Mouse (Mus musculus) retina, postnatal 1 day (tissue): ENCODE measurements around the gene Gm45717.

Experiments
- DNase-seq: peaks from one replicate; pipeline ENCODE4 v3.0.0-alpha.2; 2012

Gm45717 gene

DNA sequence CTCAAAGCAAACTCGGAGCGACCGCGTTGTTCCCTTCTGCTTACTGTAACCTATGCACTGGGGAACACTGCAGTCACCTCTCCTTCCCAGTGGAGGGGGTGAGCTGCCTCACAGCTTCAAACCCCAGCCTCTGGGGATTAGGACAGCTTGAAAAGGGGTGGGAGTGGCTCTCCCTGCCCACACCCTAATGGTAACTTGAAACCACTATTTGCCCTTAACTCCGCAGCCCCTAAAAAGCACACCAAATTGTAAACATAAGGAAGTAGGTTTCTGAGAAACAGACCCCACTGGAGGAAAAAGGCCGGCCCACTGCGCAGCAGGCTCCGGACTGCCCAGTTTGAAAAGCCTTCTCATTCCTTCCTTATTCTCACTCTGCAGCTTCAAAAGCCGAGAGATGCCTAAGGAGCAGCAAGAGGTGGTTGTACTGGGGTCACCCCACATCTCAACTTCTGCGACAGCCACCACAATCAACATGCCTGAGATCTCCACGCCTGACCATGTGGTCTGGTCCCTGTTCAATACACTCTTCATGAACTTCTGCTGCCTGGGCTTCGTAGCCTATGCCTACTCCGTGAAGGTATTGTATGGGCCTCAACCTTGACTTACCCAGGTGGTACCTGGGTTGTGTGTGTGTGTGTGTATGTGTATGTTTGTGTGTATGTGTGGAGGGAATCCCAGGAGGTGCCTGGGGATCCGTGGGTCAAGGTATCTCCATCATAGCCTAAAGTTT lies 12.3 kb upstream of the Gm45717 start:
- DNase-seq, result no peak

- no peak for DNase-seq
Measured at GRCm38 (mm10) chr7:140966921-140967320, 11.2 kb upstream of the Gm45717 start, which contains the start of gene Ifitm1. Gene Ifitm1 (plus strand): TSS chr7:140967221.

DNA sequence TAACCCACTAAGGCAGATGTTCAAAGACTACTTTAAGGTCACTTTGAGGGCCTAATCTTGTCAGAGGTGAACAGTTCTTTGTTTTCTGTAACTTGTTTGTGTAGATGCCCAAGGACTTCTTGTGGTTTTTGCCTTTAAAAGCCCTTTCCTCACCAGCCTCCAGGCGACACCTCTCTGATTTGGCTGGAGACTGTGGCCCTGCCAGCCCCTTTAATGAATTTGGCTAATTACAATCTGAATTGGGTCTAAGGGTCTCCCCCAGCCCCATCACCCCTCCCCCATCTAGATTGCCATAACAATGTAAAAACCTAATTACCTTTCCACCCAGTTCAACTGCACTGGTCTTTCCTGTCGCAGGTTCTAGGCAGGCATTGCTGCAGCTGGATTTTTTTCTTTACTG lies 7.0 kb upstream of the Gm45717 start:
- no peak for DNase-seq

DNA sequence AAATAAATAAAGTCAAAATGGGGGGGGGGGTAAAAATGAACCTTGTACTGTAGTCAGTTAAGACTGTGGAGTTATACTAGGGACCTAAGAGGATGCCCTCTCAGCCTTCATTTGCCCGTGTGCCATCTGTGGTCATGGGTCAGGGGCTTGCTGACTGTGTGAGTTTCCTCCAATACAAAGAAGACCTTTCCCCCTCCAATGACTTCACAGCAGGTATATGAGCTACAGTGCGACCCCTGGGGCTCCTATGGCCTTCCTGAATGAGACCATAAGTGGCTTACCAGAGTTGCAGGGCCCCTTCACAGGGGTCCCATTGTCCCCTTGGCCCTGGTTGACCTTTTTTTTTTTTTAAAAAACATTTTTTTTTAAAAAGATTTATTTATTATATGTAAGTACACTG lies 5.7 kb upstream of the Gm45717 start:
- DNase-seq, result no peak

DNA sequence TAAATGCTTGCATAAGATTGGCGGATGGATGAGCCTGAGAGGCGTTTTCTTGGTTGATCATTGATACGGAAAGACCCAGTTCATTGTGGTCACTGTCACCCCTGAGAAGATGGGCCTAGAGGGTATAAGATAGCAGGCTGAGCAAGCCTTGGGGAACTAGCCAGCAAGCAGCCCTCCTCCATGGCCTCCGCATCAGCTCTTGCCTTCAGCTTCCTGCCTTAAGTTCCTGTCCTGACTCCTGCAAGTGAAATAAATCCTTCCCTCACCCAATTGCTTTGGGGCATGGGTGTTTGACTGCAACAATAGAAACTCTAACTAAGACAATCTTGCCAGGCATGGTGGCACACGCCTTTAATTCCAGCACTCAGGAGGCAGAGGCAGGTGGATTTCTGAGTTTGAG lies 4.3 kb upstream of the Gm45717 start:
- DNase-seq, result no peak

- peak; percentile 85 for DNase-seq
Measured at GRCm38 (mm10) chr7:140959181-140959901, 3.6 kb upstream of the Gm45717 start.

GRCm38 (mm10) chr7:140956556-140956869 lies 776 bp upstream of the Gm45717 start:
- DNase-seq, result no peak

DNA sequence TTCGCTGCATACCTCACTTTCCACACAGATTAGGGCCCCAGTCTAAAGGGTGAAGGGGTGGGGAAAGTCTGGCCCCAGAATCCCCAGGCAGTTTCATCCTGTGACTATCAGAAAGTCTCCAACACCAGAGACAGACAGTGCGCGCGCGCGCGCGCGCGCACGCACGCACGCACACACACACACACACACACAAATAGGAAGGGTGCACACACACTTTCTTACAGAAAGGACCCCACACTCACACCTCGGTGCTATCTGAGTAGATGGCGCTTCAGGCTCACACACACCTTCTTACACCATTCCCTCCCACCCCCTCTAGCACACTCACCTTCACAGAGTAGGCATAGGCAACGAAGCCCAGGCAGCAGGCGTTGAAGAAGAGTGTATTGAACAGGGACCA lies 395 bp downstream of the Gm45717 start:
- no peak for DNase-seq

- no peak for DNase-seq
Measured at GRCm38 (mm10) chr7:140954733-140955071, 1.0 kb downstream of the Gm45717 start.

DNA sequence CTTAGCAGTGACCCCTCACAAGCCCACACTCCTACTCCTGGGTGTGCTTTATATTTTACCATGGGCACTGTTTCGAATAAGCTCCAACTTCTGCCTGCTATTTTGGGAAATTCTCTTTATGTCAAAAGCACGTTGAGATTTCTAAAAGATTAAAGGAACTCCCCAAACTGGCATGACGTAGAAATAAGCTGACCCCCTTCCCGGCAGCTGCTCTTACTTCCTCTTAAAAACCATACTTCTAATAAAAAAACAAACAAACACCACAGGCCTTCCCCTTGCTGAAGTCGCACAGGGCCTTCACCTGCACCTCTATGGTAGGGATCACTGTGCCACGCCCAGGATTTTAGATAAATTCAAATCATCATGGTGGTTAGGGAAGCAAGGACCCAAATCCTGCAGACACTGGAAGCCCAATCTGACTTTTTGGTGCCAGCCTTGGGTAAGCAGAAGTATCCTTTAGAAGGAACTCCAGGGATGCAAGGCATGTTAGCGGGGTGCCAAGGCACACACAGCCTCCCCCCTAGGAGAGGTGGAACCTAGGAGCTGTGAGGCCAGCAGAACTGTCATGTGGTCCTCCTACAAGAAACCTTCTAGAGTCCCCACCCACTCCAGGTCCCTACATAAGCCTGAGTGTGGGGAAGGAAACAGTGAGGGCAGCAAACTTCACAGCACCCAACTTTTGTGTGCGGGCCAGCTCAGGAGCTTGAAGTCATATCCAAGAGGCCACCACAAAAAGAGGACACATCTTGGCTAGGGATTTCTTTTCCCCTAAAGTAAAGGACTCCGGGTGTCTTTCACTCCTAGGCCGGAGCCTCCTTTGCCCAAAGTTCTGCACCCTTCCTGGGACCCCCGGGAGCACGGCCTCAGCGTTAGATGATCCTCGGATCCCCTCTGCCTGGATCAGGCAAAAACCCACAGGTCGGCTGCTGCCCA lies 1.7 kb downstream of the Gm45717 start:
- DNase-seq, result no peak

- no peak for DNase-seq
Measured at GRCm38 (mm10) chr7:140953133-140953532, 2.6 kb downstream of the Gm45717 start.

GRCm38 (mm10) chr7:140952441-140952840 lies 3.3 kb downstream of the Gm45717 start:
- no peak for DNase-seq

DNA sequence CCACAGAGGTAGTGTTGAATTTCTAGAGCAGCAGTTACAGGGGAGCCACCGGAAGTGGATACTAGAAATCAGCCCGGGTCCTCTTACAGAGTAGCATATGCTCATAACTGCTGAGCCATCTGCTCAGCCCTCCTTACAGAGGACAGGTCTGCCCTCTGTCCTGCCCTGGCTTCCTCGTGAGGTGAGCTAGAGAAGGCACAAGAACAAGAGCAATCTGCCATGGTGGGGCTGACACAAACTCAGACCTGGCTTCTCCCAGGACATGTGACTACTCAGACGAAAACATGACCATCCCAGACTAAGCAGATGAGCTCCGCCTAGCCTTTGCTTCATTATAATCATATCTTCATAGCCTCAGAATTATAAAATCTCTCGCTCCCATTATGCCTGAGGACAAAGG lies 4.0 kb downstream of the Gm45717 start:
- DNase-seq, result no peak

- DNase-seq, result no peak
Measured at GRCm38 (mm10) chr7:140951051-140951450, 4.7 kb downstream of the Gm45717 start.

DNA sequence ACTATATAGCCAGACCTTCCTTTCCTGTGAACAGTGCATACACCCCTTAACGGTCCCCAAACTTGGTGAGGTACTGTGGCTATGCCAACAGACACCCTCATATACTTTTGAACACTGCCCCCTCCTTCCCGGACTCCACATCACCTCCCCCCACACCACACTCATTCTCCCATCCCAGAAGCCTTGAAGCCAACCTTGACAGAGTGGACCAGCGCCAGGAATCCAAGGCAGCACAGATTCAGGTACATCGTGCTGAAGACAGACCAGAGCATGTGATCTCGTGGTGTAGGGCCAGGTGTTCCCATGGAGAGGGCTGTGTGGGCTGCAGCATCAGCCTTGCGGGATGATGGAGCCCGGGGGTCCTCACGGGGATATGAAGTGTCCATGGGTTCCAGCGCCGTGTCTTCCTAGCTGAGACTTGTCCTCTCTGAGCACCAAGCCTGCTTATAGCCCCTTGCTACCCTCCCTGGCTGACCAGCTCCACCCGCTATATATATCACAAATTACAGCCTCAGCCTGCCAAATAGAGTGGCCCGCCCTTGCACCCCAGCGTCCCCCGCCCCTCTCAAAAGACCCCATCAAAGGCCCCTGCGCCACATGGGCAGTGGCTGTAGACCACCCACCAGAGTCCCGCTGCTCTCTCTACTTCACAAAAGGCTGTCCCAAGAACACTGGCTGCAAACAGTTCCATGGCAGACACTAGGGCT lies 5.8 kb downstream of the Gm45717 start, which contains the start of gene Ifitm5:
Gene Ifitm5, minus strand, starts transcription at position 468 of the 707 bp plus-strand sequence.
- no peak for DNase-seq

GRCm38 (mm10) chr7:140949255-140949654 lies 6.5 kb downstream of the Gm45717 start:
- DNase-seq, result no peak

GRCm38 (mm10) chr7:140948161-140948560 lies 7.6 kb downstream of the Gm45717 start:
- DNase-seq, result no peak

DNA sequence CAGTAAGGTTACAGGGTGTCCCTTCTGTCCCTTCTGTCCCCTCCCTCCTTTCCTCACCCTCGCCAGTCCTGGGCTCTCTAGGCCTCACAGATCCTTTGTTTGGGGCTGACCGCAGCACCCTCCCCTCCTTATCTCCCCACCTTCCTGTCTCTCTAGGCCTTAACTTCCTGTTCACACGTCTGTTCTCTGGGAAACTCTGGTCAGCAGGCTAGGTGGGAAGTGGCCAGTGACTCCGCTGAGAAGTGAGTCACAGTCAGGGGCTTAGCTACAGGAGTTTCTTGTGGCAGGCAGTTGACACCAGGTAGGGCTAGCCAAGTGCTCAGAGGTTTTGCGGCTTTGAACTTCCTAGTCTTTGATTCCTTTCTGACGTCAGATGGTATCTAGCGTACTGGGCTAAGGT lies 8.8 kb downstream of the Gm45717 start:
- DNase-seq, result no peak

GRCm38 (mm10) chr7:140946311-140946710 lies 9.4 kb downstream of the Gm45717 start:
- no peak for DNase-seq

DNA sequence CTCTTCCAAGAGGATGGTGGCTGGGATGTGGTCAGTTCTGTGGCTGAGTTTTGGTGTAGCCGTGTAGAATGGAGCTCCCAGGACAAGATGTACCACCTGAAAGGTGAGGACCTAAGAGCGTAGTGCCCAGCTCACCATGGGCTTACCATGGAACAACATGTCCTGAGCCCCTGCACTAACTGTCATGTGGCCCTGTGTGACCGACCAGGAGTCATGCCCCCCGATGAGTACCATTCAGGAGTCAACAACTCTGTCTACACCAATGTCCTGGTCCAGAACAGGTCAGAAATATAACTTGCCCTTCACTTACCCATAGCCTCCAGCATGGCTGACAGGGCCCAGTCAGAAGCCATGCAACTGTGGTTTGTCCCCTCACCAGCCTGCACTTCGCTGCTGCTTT lies 10.5 kb downstream of the Gm45717 start:
- DNase-seq, result no peak

DNA sequence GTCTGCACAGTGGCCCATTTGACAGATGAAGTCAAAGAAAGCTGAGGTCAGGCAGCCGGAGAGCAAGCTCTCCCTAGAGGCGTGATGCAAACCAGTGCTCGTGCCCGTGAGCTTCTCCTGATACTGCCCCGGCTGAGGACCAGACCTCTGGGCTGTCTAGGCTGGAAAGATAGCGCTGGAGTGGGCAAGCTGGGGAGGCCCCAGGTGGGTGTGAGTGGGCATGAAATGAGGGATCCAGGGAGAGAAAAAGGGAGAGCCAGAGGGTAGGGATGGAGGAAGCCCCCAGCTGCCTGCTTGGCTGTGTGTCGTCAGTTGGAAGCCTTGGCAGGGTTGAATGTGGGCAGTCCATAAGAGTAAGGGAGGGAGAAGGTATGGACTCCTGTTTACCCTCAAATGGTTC lies 11.5 kb downstream of the Gm45717 start:
- no peak for DNase-seq

- DNase-seq, result no peak
Measured at GRCm38 (mm10) chr7:140943356-140943755, 12.4 kb downstream of the Gm45717 start.

DNA sequence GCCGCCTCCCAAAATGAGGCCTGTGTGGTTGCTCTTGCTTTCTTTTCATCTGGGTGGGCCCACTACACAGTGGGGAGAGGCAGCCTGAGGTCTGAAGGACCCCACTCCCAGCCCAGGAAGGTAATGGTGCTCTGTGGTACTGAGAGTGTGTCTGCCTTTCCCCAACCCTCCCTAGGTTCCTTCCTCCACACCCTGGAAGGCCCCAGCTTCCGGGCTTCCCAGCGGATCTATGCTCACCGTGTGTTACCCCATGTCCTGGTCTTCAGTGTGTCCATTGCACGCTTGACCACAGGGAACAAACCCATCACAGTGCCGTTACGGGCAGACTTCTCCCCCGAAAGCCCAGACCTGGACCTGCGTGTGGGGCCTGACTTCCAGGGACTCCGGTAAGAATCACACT lies 12.9 kb downstream of the Gm45717 start:
- DNase-seq, result no peak
